ENCODE assay signal across 13 mouse cellular contexts in the genomic region with DNA sequence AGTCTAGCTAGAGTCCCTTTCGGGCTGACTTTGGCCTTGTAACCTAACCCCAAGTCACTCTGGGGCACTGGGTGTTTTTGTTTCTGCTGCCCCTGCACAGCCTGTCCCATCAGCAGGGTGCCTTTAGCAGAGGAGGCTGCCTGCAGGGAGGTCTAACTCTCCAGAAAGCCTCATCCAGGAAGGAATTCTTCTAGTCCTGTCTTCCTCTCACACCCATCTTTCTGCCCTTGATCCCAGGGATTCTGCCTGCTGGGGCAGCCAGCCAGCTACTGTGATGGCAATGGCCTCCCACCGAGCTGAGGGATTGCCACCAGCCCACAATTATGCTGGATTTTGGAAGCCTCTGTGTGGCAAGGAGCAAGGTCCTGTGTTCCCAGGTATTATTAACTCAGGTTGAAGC.
DNase-seq lines count a peak whose midpoint lies in the region; ATAC-seq and TF ChIP-seq lines count a peak whose summit lies in the region.
"Had no signal": no experiment of that assay in that cellular context is flagged by ENCODE, and none has a peak within 500 bp of the region (broad histone marks: within the 10 kb centered on the region; RNA-seq: fewer than 3 reads in every experiment).

No protein-coding gene starts in this region.

- TF ChIP-seq POLR2A in limb, embryonic 14.5 days (IDR thresholded peaks at IDR 0.05; ENCODE audit: borderline replicate concordance, extremely low read depth, insufficient read depth, insufficient read length), result no peak

- ATAC-seq in embryonic facial prominence, embryonic 13.5 days (ENCODE audit: insufficient number of reproducible peaks, insufficient read depth, low FRiP score, low TSS enrichment, low read depth), result no peak
- no peak for ATAC-seq in limb, embryonic 14.5 days (ENCODE audit: low FRiP score, low read depth)
- no peak for ATAC-seq in forebrain, embryonic 14.5 days
- ATAC-seq: liver, embryonic 12.5 days had no signal

- peaks cover 23% of the 10 kb centered on the region for H3K4me1 ChIP-seq in embryonic facial prominence, embryonic 13.5 days
- H3K4me1 ChIP-seq in limb, embryonic 14.5 days (ENCODE audit: control insufficient read depth, insufficient read depth, low read length), result peaks cover 8% of the 10 kb centered on the region
- no peaks in the 10 kb centered on the region for H3K4me1 ChIP-seq in forebrain, embryonic 14.5 days (ENCODE audit: control insufficient read depth, insufficient read depth, low read length)
- H3K4me1 ChIP-seq: liver, embryonic 12.5 days had no signal

- no peak overlapping the region for H3K4me3 ChIP-seq in embryonic facial prominence, embryonic 13.5 days
- H3K4me3 ChIP-seq in limb, embryonic 14.5 days (replicated peaks; ENCODE audit: low read length), result no peak overlapping the region
- H3K4me3 ChIP-seq in forebrain, embryonic 14.5 days (ENCODE audit: low read depth, low read length), result no peak overlapping the region
- H3K4me3 ChIP-seq: liver, embryonic 12.5 days; midbrain, embryonic 12.5 days had no signal

- H3K27me3 ChIP-seq in embryonic facial prominence, embryonic 13.5 days, result no peaks in the 10 kb centered on the region
- H3K27me3 ChIP-seq in limb, embryonic 14.5 days (ENCODE audit: control insufficient read depth, insufficient read depth, low read length), result no peaks in the 10 kb centered on the region
- H3K27me3 ChIP-seq in forebrain, embryonic 14.5 days (replicated peaks; ENCODE audit: control insufficient read depth, insufficient read depth, low read length), result no peaks in the 10 kb centered on the region
- H3K27me3 ChIP-seq: liver, embryonic 12.5 days had no signal

- no peaks in the 10 kb centered on the region for H3K9me3 ChIP-seq in embryonic facial prominence, embryonic 13.5 days
- no peaks in the 10 kb centered on the region for H3K9me3 ChIP-seq in limb, embryonic 14.5 days (ENCODE audit: control insufficient read depth, low read length)
- H3K9me3 ChIP-seq in forebrain, embryonic 14.5 days (replicated peaks; ENCODE audit: control insufficient read depth, low read length), result no peaks in the 10 kb centered on the region
- H3K9me3 ChIP-seq: G1E; liver, embryonic 12.5 days; midbrain, embryonic 12.5 days had no signal

- no peaks in the 10 kb centered on the region for H3K36me3 ChIP-seq in embryonic facial prominence, embryonic 13.5 days
- no peaks in the 10 kb centered on the region for H3K36me3 ChIP-seq in limb, embryonic 14.5 days (ENCODE audit: control insufficient read depth, insufficient read depth, low read length)
- H3K36me3 ChIP-seq in forebrain, embryonic 14.5 days (ENCODE audit: control insufficient read depth, insufficient read depth, low read length), result no peaks in the 10 kb centered on the region
- H3K36me3 ChIP-seq: G1E; liver, embryonic 12.5 days; midbrain, embryonic 12.5 days had no signal

- H3K9ac ChIP-seq in embryonic facial prominence, embryonic 13.5 days, result peak overlapping the region; percentile 52
- H3K9ac ChIP-seq in limb, embryonic 14.5 days (ENCODE audit: low read depth, low read length, severe bottlenecking), result peak overlapping the region; percentile 21; the same call in 1 of the 2 replicates
- no peak overlapping the region for H3K9ac ChIP-seq in forebrain, embryonic 14.5 days (ENCODE audit: low read length)
- H3K9ac ChIP-seq: liver, embryonic 12.5 days had no signal

- no peak overlapping the region for H3K4me2 ChIP-seq in embryonic facial prominence, embryonic 13.5 days
- no peak overlapping the region for H3K4me2 ChIP-seq in limb, embryonic 14.5 days (replicated peaks; ENCODE audit: low read depth, low read length, severe bottlenecking)
- no peak overlapping the region for H3K4me2 ChIP-seq in forebrain, embryonic 14.5 days (ENCODE audit: low read length)
- H3K4me2 ChIP-seq: liver, embryonic 12.5 days; midbrain, embryonic 12.5 days had no signal

- WGBS in embryonic facial prominence, embryonic 13.5 days, result 16% methylated on average over 2 of the region's 2 CpGs
- whole genome bisulfite sequencing in limb, embryonic 14.5 days, result 29% methylated on average over 2 of the region's 2 CpGs
- WGBS in forebrain, embryonic 14.5 days, result 7% methylated on average over 2 of the region's 2 CpGs

- peak overlapping the region; percentile 48; the same call in 1 of the 2 replicates for H3K27ac ChIP-seq in embryonic facial prominence, embryonic 13.5 days
- H3K27ac ChIP-seq in limb, embryonic 14.5 days (replicated peaks; ENCODE audit: low read depth, low read length), result no peak overlapping the region
- H3K27ac ChIP-seq in forebrain, embryonic 14.5 days (ENCODE audit: low read depth, low read length), result no peak overlapping the region
- H3K27ac ChIP-seq: liver, embryonic 12.5 days; midbrain, embryonic 12.5 days had no signal

- DNase-seq in adrenal gland, postnatal 10 days, result peak; percentile 19
- no peak for DNase-seq in adrenal gland, adult 8-10 months
- DNase-seq in kidney, adult 11 months, result peak; percentile 32
- DNase-seq in kidney, postnatal 4 days, result no peak
- DNase-seq in limb, embryonic 14.5 days (ENCODE audit: low spot score), result no peak
- no peak for DNase-seq in right cerebral cortex, postnatal 4 days
- no peak for DNase-seq in forebrain, embryonic 14.5 days (ENCODE audit: low spot score)
- DNase-seq: lung, postnatal 14 days; thymus, adult 2 months had no signal

Comparison
In these comparisons a context has a peak if more than half of its experiments do, and no peak if none do; other contexts are left out.
1. DNase-seq: peak in adrenal gland, postnatal 10 days (single experiment) and kidney, adult 11 months (single experiment); none in adrenal gland, adult 8-10 months (single experiment), kidney, postnatal 4 days (0 of 2), limb, embryonic 14.5 days (single experiment), right cerebral cortex, postnatal 4 days (single experiment) and forebrain, embryonic 14.5 days (single experiment).